ENCODE assay signal across 8 mouse cellular contexts in genomic region chr3:89259076-89259475, GRCm38 (mm10). TPM values are rescaled to one million over a fixed set of nuclear protein-coding genes. Genes with fewer than 3 reads are reported as not detected.
A peak's percentile ranks its signal among the peaks of the same experiment; 100 is the strongest.
DNase-seq lines count a peak whose midpoint lies in the region; ATAC-seq and TF ChIP-seq lines count a peak whose summit lies in the region.

Gene Dpm3, plus strand, starts transcription at chr3:89259358.

- in situ Hi-C loops in ES-E14 (cut with MboI; ENCODE audit: low sequenced_read_pairs in 2 of 2, unreplicated experiment in 2 of 2), result no loop called here

- no peak for DNase-seq in frontal cortex, postnatal 14 days (ENCODE audit: low spot score in 2 of 2)
- DNase-seq in ES-E14 (ENCODE audit: low read depth, low spot score), result no peak
- DNase-seq in hindbrain, embryonic 11.5 days (ENCODE audit: low spot score), result no peak
- DNase-seq in liver, embryonic 13.5 days, result no peak
- DNase-seq in embryo, embryonic 10.5 days (ENCODE audit: low spot score), result no peak
- no peak for DNase-seq in spleen, postnatal 10 days (ENCODE audit: low spot score in 2 of 2)

- WGBS in forebrain, embryonic 13.5 days, result 63% methylated on average over 7 of the region's 7 CpGs
- 59% methylated on average over 7 of the region's 7 CpGs for WGBS in hindbrain, embryonic 11.5 days
- 50% methylated on average over 7 of the region's 7 CpGs for WGBS in liver, embryonic 13.5 days (ENCODE audit: insufficient replicate concordance)

- H3K4me1 ChIP-seq in ES-E14 (ENCODE audit: control insufficient read depth in 2 of 2, insufficient read depth in 2 of 2, low read length in 2 of 2, poor library complexity in 1 of 2), result peaks cover 0 to 8% of the 10 kb centered on the region in 2 experiments; a peak in 1 of 4 replicates
- H3K4me1 ChIP-seq in forebrain, embryonic 13.5 days, result no peaks in the 10 kb centered on the region
- H3K4me1 ChIP-seq in hindbrain, embryonic 11.5 days (replicated peaks; ENCODE audit: control insufficient read depth, insufficient read depth, low read length), result no peaks in the 10 kb centered on the region
- H3K4me1 ChIP-seq in liver, embryonic 13.5 days (replicated peaks), result peaks cover 9% of the 10 kb centered on the region; the same call in 1 of the 2 replicates

- ATAC-seq in frontal cortex, adult (ENCODE audit: low TSS enrichment), result peak; percentile 75
- ATAC-seq in forebrain, embryonic 13.5 days, result no peak
- no peak for ATAC-seq in hindbrain, embryonic 11.5 days (ENCODE audit: low FRiP score)
- no peak for ATAC-seq in liver, embryonic 13.5 days (ENCODE audit: low read depth)

- H3K27me3 ChIP-seq in forebrain, embryonic 13.5 days, result no peaks in the 10 kb centered on the region
- no peaks in the 10 kb centered on the region for H3K27me3 ChIP-seq in hindbrain, embryonic 11.5 days (ENCODE audit: control insufficient read depth, insufficient read depth, low read length)
- H3K27me3 ChIP-seq in liver, embryonic 13.5 days, result peaks cover 46% of the 10 kb centered on the region

- no peak within 1 kb of the TSS for H3K9ac ChIP-seq in ES-E14 (ENCODE audit: insufficient read depth, low read depth, low read length, poor library complexity, severe bottlenecking)
- H3K9ac ChIP-seq in forebrain, embryonic 13.5 days, result no peak within 1 kb of the TSS
- H3K9ac ChIP-seq in hindbrain, embryonic 11.5 days (ENCODE audit: low read depth, low read length), result no peak within 1 kb of the TSS
- H3K9ac ChIP-seq in liver, embryonic 13.5 days, result no peak within 1 kb of the TSS

- no peak within 1 kb of the TSS for H3K27ac ChIP-seq in ES-E14 (ENCODE audit: insufficient read depth, low read depth, low read length, poor library complexity, severe bottlenecking)
- H3K27ac ChIP-seq in forebrain, embryonic 13.5 days, result no peak within 1 kb of the TSS
- H3K27ac ChIP-seq in hindbrain, embryonic 11.5 days (ENCODE audit: low read depth, low read length), result no peak within 1 kb of the TSS
- H3K27ac ChIP-seq in liver, embryonic 13.5 days, result no peak within 1 kb of the TSS

- H3K36me3 ChIP-seq in ES-E14 (ENCODE audit: control insufficient read depth, insufficient read depth, low read length, poor library complexity, severe bottlenecking), result no peaks in the 10 kb centered on the region
- H3K36me3 ChIP-seq in forebrain, embryonic 13.5 days (ENCODE audit: poor library complexity, severe bottlenecking), result no peaks in the 10 kb centered on the region
- no peaks in the 10 kb centered on the region for H3K36me3 ChIP-seq in hindbrain, embryonic 11.5 days (ENCODE audit: control insufficient read depth, insufficient read depth, low read length)
- no peaks in the 10 kb centered on the region for H3K36me3 ChIP-seq in liver, embryonic 13.5 days

- no peak within 1 kb of the TSS for H3K4me2 ChIP-seq in forebrain, embryonic 13.5 days
- no peak within 1 kb of the TSS for H3K4me2 ChIP-seq in hindbrain, embryonic 11.5 days (replicated peaks; ENCODE audit: low read depth, low read length)
- no peak within 1 kb of the TSS for H3K4me2 ChIP-seq in liver, embryonic 13.5 days

- no peak within 1 kb of the TSS for H3K4me3 ChIP-seq in ES-E14 (ENCODE audit: insufficient read depth in 1 of 2, low read depth in 1 of 2, low read length in 2 of 2, poor library complexity in 1 of 2, severe bottlenecking in 1 of 2)
- H3K4me3 ChIP-seq in forebrain, embryonic 13.5 days, result no peak within 1 kb of the TSS
- no peak within 1 kb of the TSS for H3K4me3 ChIP-seq in hindbrain, embryonic 11.5 days (ENCODE audit: low read depth, low read length)
- H3K4me3 ChIP-seq in liver, embryonic 13.5 days (replicated peaks), result no peak within 1 kb of the TSS

- no peaks in the 10 kb centered on the region for H3K9me3 ChIP-seq in ES-E14 (ENCODE audit: control insufficient read depth, insufficient read depth, low read depth, low read length)
- no peaks in the 10 kb centered on the region for H3K9me3 ChIP-seq in forebrain, embryonic 13.5 days (replicated peaks)
- no peaks in the 10 kb centered on the region for H3K9me3 ChIP-seq in hindbrain, embryonic 11.5 days (ENCODE audit: control insufficient read depth, low read length)
- H3K9me3 ChIP-seq in liver, embryonic 13.5 days (replicated peaks), result no peaks in the 10 kb centered on the region

TF ChIP-seq in ES-E14, 5 proteins besides CTCF, POLR2A, EP300 and RAD21:
- no peak for TF ChIP-seq MAFK (IDR thresholded peaks at IDR 0.05; ENCODE audit: insufficient read depth, low read depth, low read length)
- TF ChIP-seq ZC3H11A (IDR thresholded peaks at IDR 0.05; ENCODE audit: borderline replicate concordance, low read depth, low read length), result no peak
- no peak for TF ChIP-seq CHD2 (IDR thresholded peaks at IDR 0.05; ENCODE audit: low read depth, low read length)
- no peak for TF ChIP-seq ZNF384 (IDR thresholded peaks at IDR 0.05; ENCODE audit: low read depth, low read length)
- no peak for TF ChIP-seq HCFC1 (IDR thresholded peaks at IDR 0.05; ENCODE audit: borderline replicate concordance, insufficient read depth, low read length)

RNA-seq across cellular contexts. Expression of gene Dpm3, which starts in this region (rescaled TPM):
- 207 and 297 TPM in 2 replicates for total RNA-seq in ES-E14 (2012; rRNA removed)
- polyA plus RNA-seq in forebrain, embryonic 13.5 days (2015; fragmentation: Nextera tagmentation; extraction: Ambion mirVana), result 100 and 106 TPM in 2 replicates
- polyA plus RNA-seq in hindbrain, embryonic 11.5 days (2014; fragmentation: Nextera tagmentation; extraction: Ambion mirVana), result 75.7 and 82.9 TPM in 2 replicates
- polyA plus RNA-seq in liver, embryonic 13.5 days (2015; fragmentation: Nextera tagmentation; extraction: Ambion mirVana), result 57.2 and 64.5 TPM in 2 replicates
